Mouse (Mus musculus) ovary, postnatal 10 days (tissue): ENCODE results near the gene Grid2ip.

Source experiments
- DNase-seq: peaks from one replicate; pipeline ENCODE4 v3.0.0; 2022; ENCODE audit warnings: low spot score

Grid2ip gene

GRCm38 (mm10) chr5:143356686-143357388, at the start of gene Grid2ip:
TSS of gene Grid2ip (plus strand) at chr5:143357338.
- DNase-seq: no peak

- DNase-seq: no peak
Observed at GRCm38 (mm10) chr5:143308825-143309224, 48.3 kb upstream of the Grid2ip start.

- DNase-seq: no peak
Observed at GRCm38 (mm10) chr5:143309916-143310315, 47.2 kb upstream of the Grid2ip start.

- peak; percentile 34 for DNase-seq
Observed at GRCm38 (mm10) chr5:143311886-143312285, 45.3 kb upstream of the Grid2ip start.

- DNase-seq: no peak
Observed at GRCm38 (mm10) chr5:143314183-143314729, 42.9 kb upstream of the Grid2ip start.

GRCm38 (mm10) chr5:143314730-143315513, 42.2 kb upstream of the Grid2ip start, which contains the start of gene E130309D02Rik:
TSS of gene E130309D02Rik (minus strand) at chr5:143315360.
- peak; percentile 82 for DNase-seq

- no peak for DNase-seq
Observed at GRCm38 (mm10) chr5:143315514-143315888, 41.6 kb upstream of the Grid2ip start.

GRCm38 (mm10) chr5:143316605-143317287, 40.4 kb upstream of the Grid2ip start:
- DNase-seq: no peak

GRCm38 (mm10) chr5:143317288-143317610, 39.9 kb upstream of the Grid2ip start:
- no peak for DNase-seq

GRCm38 (mm10) chr5:143328690-143329495, 28.2 kb upstream of the Grid2ip start, which contains the start of gene Zdhhc4:
TSS of gene Zdhhc4 (minus strand) at chr5:143329256.
- DNase-seq: peak; percentile 89

GRCm38 (mm10) chr5:143333872-143334271, 23.3 kb upstream of the Grid2ip start:
- DNase-seq: peak; percentile 32

GRCm38 (mm10) chr5:143334418-143335088, 22.6 kb upstream of the Grid2ip start:
- DNase-seq: no peak

GRCm38 (mm10) chr5:143335089-143335460, 22.1 kb upstream of the Grid2ip start:
- DNase-seq: no peak

- DNase-seq: no peak
Observed at GRCm38 (mm10) chr5:143336559-143336958, 20.6 kb upstream of the Grid2ip start.

- no peak for DNase-seq
Observed at GRCm38 (mm10) chr5:143339603-143340002, 17.5 kb upstream of the Grid2ip start.

- DNase-seq: no peak
Observed at GRCm38 (mm10) chr5:143346367-143346766, 10.8 kb upstream of the Grid2ip start.

- DNase-seq: no peak
Observed at GRCm38 (mm10) chr5:143356017-143356416, 1.1 kb upstream of the Grid2ip start.

GRCm38 (mm10) chr5:143357564-143357963, 426 bp downstream of the Grid2ip start:
- no peak for DNase-seq

GRCm38 (mm10) chr5:143359263-143359662, 2.1 kb downstream of the Grid2ip start:
- DNase-seq: no peak

- no peak for DNase-seq
Observed at GRCm38 (mm10) chr5:143360000-143360399, 2.9 kb downstream of the Grid2ip start.

- DNase-seq: no peak
Observed at GRCm38 (mm10) chr5:143361428-143361827, 4.3 kb downstream of the Grid2ip start.
